Mouse (Mus musculus): Measurements from ENCODE around the gene Crygn.
A peak's percentile ranks its signal among the peaks of the same experiment; 100 is the strongest.
"Not testable (repeated sequence)": the region's sequence is repeated elsewhere in the genome, so short reads cannot be mapped to it uniquely, and the experiment has no call there.

Gene Crygn

GRCm38 (mm10) chr5:24757816-24758215 lies at the start of gene Crygn:
Crygn (minus strand) TSS chr5:24758008.
- DNase-seq (ENCODE audit: low spot score in 2 of 2) = no peak

- no peak for DNase-seq (ENCODE audit: low spot score in 2 of 2)
These were observed 47.4 kb upstream of the Crygn start for GRCm38 (mm10) chr5:24805222-24805621.

GRCm38 (mm10) chr5:24804661-24805060 lies 46.9 kb upstream of the Crygn start:
- no peak for DNase-seq (ENCODE audit: low spot score in 2 of 2)

- no peak for DNase-seq (ENCODE audit: low spot score in 2 of 2)
These were observed 44.2 kb upstream of the Crygn start for GRCm38 (mm10) chr5:24801841-24802624.

- DNase-seq (ENCODE audit: low spot score in 2 of 2) = no peak
These were observed 42.6 kb upstream of the Crygn start for GRCm38 (mm10) chr5:24800416-24800815.

- no peak for DNase-seq (ENCODE audit: low spot score in 2 of 2)
These were observed 40.8 kb upstream of the Crygn start for GRCm38 (mm10) chr5:24798639-24799038.

- DNase-seq (ENCODE audit: low spot score in 2 of 2) = no peak
These were observed 40.0 kb upstream of the Crygn start for GRCm38 (mm10) chr5:24797858-24798257.

GRCm38 (mm10) chr5:24792961-24793360 lies 35.2 kb upstream of the Crygn start:
- no peak for DNase-seq (ENCODE audit: low spot score in 2 of 2)

GRCm38 (mm10) chr5:24782957-24783356 lies 25.1 kb upstream of the Crygn start:
- no peak for DNase-seq (ENCODE audit: low spot score in 2 of 2)

GRCm38 (mm10) chr5:24781048-24781447 lies 23.2 kb upstream of the Crygn start:
- DNase-seq (ENCODE audit: low spot score in 2 of 2) = peak; percentile 46 to 66

GRCm38 (mm10) chr5:24779881-24780512 lies 22.2 kb upstream of the Crygn start:
- DNase-seq (ENCODE audit: low spot score in 2 of 2) = no peak

- DNase-seq (ENCODE audit: low spot score in 2 of 2) = no peak
These were observed 21.5 kb upstream of the Crygn start for GRCm38 (mm10) chr5:24779321-24779720.

- no peak for DNase-seq (ENCODE audit: low spot score in 2 of 2)
These were observed 21.0 kb upstream of the Crygn start for GRCm38 (mm10) chr5:24778843-24779140.

GRCm38 (mm10) chr5:24778082-24778842 lies 20.5 kb upstream of the Crygn start:
- no peak for DNase-seq (ENCODE audit: low spot score in 2 of 2)

- DNase-seq (ENCODE audit: low spot score in 2 of 2) = no peak
These were observed 18.9 kb upstream of the Crygn start for GRCm38 (mm10) chr5:24776681-24777080.

GRCm38 (mm10) chr5:24774549-24774948 lies 16.7 kb upstream of the Crygn start:
- DNase-seq (ENCODE audit: low spot score in 2 of 2) = not testable (repeated sequence)

GRCm38 (mm10) chr5:24756931-24757330 lies 877 bp downstream of the Crygn start:
- DNase-seq (ENCODE audit: low spot score in 2 of 2) = no peak

GRCm38 (mm10) chr5:24752175-24752498 lies 5.7 kb downstream of the Crygn start:
- no peak for DNase-seq (ENCODE audit: low spot score in 2 of 2)

- DNase-seq (ENCODE audit: low spot score in 2 of 2) = peak; percentile 36 to 52
These were observed 6.3 kb downstream of the Crygn start for GRCm38 (mm10) chr5:24751305-24752174.

GRCm38 (mm10) chr5:24750321-24751304 lies 7.2 kb downstream of the Crygn start:
- DNase-seq (ENCODE audit: low spot score in 2 of 2) = peak; percentile 82 to 83

GRCm38 (mm10) chr5:24749731-24750130 lies 8.1 kb downstream of the Crygn start:
- no peak for DNase-seq (ENCODE audit: low spot score in 2 of 2)

Data from right cerebral cortex, adult 2 months (tissue).